Mouse (Mus musculus) liver, embryonic 14.5 days (tissue): Measurements from ENCODE around the gene Spg11. TPM values are rescaled to one million over a fixed set of nuclear protein-coding genes. Genes with fewer than 3 reads are reported as not detected.
A peak's percentile ranks its signal among the peaks of the same experiment; 100 is the strongest.

Experiments
- ATAC-seq: fragments of 200-750 bp; cut with Nextera tagmentation; 2 replicates; pipeline ENCODE4 v1.8.0; 2017; ENCODE audit warnings: moderate number of reproducible peaks, mild to moderate bottlenecking, moderate library complexity; ENCODE audit not compliant: insufficient read depth
- DNase-seq, 3 experiments: peaks; one replicate each; pipeline ENCODE4 v3.0.0-alpha.2; 2012 to 2013; ENCODE audit warnings: low read depth in 3 of 3, low spot score in 3 of 3
- H3K27ac ChIP-seq: fragments of 300-500 bp; sonication (generic); 2 replicates; pipeline ENCODE4 v1.5.1; 2014; ENCODE audit warnings: moderate library complexity, mild to moderate bottlenecking, control low read depth, inconsistent platforms
- H3K27me3 ChIP-seq: fragments of 300-500 bp; sonication (generic); 2 replicates; pipeline ENCODE4 v1.6.1; 2014; ENCODE audit warnings: mild to moderate bottlenecking, low read length, moderate library complexity; ENCODE audit not compliant: control insufficient read depth, insufficient read depth
- H3K36me3 ChIP-seq: fragments of 300-500 bp; sonication (generic); replicated peaks from 2 replicates; pipeline ENCODE4 v1.6.1; 2014; ENCODE audit warnings: low read depth; ENCODE audit not compliant: control insufficient read depth, insufficient read depth
- H3K4me1 ChIP-seq, 2 experiments: fragments of 200-500 bp in 1 of 2; fragments of 300-500 bp in 1 of 2; sonication (generic) in 1 of 2; replicated peaks; 2 replicates each; pipeline ENCODE4 v1.6.1; 2012 to 2014; ENCODE audit warnings: antibody characterized with exemption in 1 of 2, inconsistent platforms in 1 of 2, low read length in 1 of 2; ENCODE audit not compliant: control insufficient read depth in 2 of 2, insufficient read depth in 2 of 2
- H3K4me2 ChIP-seq: fragments of 300-500 bp; sonication (generic); 2 replicates; pipeline ENCODE4 v1.6.1; 2014; ENCODE audit warnings: low read depth, mild to moderate bottlenecking, control low read depth, moderate library complexity
- H3K4me3 ChIP-seq, 2 experiments: fragments of 200-500 bp in 1 of 2; fragments of 300-500 bp in 1 of 2; sonication (generic) in 1 of 2; 2 replicates each; pipeline ENCODE4 v1.5.1; 2012 to 2014; ENCODE audit warnings: low read depth in 2 of 2, low read length in 2 of 2, mild to moderate bottlenecking in 2 of 2, control low read depth in 1 of 2, inconsistent platforms in 1 of 2, moderate library complexity in 1 of 2; ENCODE audit not compliant: insufficient read depth in 1 of 2
- H3K9ac ChIP-seq: fragments of 300-500 bp; sonication (generic); replicated peaks from 2 replicates; pipeline ENCODE4 v1.6.1; 2014; ENCODE audit warnings: mild to moderate bottlenecking, control low read depth, moderate library complexity
- H3K9me3 ChIP-seq: fragments of 300-500 bp; sonication (generic); 2 replicates; pipeline ENCODE4 v1.6.1; 2016; ENCODE audit warnings: low read length, mixed read lengths; ENCODE audit not compliant: control insufficient read depth
- CTCF ChIP-seq: IDR thresholded peaks from 2 replicates; pipeline ENCODE4 v1.5.1; 2016; ENCODE audit warnings: antibody characterized with exemption, low read depth, control low read depth
- EP300 ChIP-seq: IDR thresholded peaks from 2 replicates; pipeline ENCODE4 v1.6.1; 2016; ENCODE audit warnings: antibody characterized with exemption, low read depth
- WGBS: fragments of 180-500 bp; shearing (Covaris S2); extraction: QIAGEN DNeasy Blood & Tissue Kit; methylation state at CpG from one replicate; pipeline ENCODE4 v1.1.7; 2014; ENCODE audit not compliant: insufficient replicate concordance; 5-methylcytosine and 5-hydroxymethylcytosine counted together
- polyA plus RNA-seq, 2 experiments: library from polyadenylated mRNA; depleted of rRNA in 1 of 2; stranded (reverse) in 1 of 2; unstranded in 1 of 2; fragments of >200 nt; fragmentation: Nextera tagmentation in 1 of 2; extraction: Ambion mirVana in 1 of 2; gene quantifications; 2 replicates each; pipeline versions ENCODE4 v1.2.1 to v1.2.3; 2012 to 2014

The Spg11 gene
- polyA plus RNA-seq, 2 experiments = 2.5 to 3.4 TPM

DNA sequence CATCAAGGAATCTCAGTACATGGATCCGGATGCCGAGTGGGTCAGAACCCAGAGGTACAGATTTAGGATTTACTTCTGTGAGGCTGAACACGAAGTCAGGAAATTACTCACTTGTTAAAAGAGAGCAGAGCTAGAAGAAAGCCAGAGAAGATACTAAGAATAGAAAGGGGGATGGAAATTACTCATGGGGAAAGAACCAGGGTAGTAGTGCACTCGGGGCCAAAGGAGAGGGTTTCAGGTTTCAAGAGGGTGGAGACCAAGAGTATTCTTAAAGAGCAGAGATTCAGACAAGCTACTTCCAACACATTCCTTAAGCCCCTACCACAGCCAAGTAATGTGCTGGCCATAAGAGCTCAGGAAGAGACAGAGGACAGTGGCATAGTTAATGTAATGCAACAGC lies 43.4 kb upstream of the Spg11 start:
- H3K9me3 ChIP-seq = no peaks in the 10 kb centered on the region
- ATAC-seq = no peak
- TF ChIP-seq EP300 (no peak), CTCF (no peak)
- no peaks in the 10 kb centered on the region for H3K36me3 ChIP-seq
- H3K27me3 ChIP-seq = no peaks in the 10 kb centered on the region
- no peak overlapping the region for H3K4me2 ChIP-seq
- no peak for DNase-seq
- H3K27ac ChIP-seq = no peak overlapping the region
- no peak overlapping the region for H3K9ac ChIP-seq
- WGBS = 35% methylated on average over 4 of the region's 4 CpGs
- 0 out of 4 replicates have a peak, but pooled peaks cover 0 to 7% of the 10 kb centered on the region in 2 experiments for H3K4me1 ChIP-seq
- H3K4me3 ChIP-seq = no peak overlapping the region

DNA sequence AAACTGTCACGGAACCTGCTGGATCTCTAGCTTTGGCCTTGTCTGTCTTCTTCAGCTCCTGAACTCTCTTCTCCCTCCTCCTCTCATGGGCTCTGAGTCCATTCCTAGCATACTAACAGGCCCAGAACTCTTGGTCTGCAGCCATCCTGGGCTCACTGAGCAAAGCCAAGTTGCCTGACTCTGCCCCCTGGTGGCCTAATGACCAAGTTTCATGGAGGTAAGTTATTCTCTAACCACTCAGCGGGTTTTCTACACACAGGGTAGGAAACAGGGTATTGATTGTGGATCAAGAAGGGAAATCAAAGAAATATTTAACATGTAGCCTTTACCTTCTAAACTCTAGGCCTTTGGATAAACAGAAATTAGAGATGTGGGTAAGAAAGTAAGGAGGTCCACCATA lies 42.5 kb upstream of the Spg11 start, which contains the start of gene Trim69:
TSS of gene Trim69 (plus strand) at position 21 of the 400 bp plus-strand sequence.
- Histone ChIP-seq H3K4me1 (peaks cover 0 to 12% of the 10 kb centered on the region in 2 experiments; a peak in 1 of 4 replicates), H3K4me2 (no peak within 1 kb of the TSS), H3K27ac (no peak within 1 kb of the TSS), H3K9ac (no peak within 1 kb of the TSS), H3K36me3 (no peaks in the 10 kb centered on the region), H3K27me3 (no peaks in the 10 kb centered on the region), H3K9me3 (no peaks in the 10 kb centered on the region), H3K4me3 (no peak within 1 kb of the TSS)
- no peak for ATAC-seq
- peak; percentile 50 to 63 (median 54) for DNase-seq
- 37% methylated on average over 2 of the region's 2 CpGs for WGBS
- TF ChIP-seq CTCF = peak; percentile 92
- no peak for TF ChIP-seq EP300

DNA sequence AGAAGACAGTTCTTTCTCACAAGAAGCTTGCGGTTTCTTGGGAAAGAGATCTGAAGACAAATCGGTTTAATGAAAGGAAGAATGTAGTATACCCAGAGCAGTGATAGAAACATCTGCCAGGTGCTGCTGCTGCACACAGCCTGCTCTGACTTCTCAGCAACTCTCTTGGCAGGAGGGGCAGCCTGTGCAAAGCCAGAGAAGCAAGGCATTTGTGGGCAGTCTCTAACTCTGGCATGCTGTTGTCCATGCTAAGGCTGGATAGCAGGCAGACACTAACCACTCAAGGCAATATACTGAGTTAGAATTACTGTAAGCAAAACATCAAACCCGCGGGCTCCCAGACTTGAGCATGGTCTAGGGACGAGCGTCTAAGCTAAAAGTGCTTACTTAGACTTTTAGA lies 41.5 kb upstream of the Spg11 start:
- WGBS = 74% methylated on average over 6 of the region's 6 CpGs
- ATAC-seq (no peak), DNase-seq (no peak)
- H3K27ac ChIP-seq = no peak overlapping the region
- no peak overlapping the region for H3K4me2 ChIP-seq
- H3K36me3 ChIP-seq = no peaks in the 10 kb centered on the region
- H3K9me3 ChIP-seq = no peaks in the 10 kb centered on the region
- no peak for TF ChIP-seq EP300
- no peak for TF ChIP-seq CTCF
- no peak overlapping the region for H3K9ac ChIP-seq
- no peak overlapping the region for H3K4me3 ChIP-seq
- no peaks in the 10 kb centered on the region for H3K27me3 ChIP-seq
- peaks cover 0 to 23% of the 10 kb centered on the region in 2 experiments; a peak in 2 of 4 replicates for H3K4me1 ChIP-seq

DNA sequence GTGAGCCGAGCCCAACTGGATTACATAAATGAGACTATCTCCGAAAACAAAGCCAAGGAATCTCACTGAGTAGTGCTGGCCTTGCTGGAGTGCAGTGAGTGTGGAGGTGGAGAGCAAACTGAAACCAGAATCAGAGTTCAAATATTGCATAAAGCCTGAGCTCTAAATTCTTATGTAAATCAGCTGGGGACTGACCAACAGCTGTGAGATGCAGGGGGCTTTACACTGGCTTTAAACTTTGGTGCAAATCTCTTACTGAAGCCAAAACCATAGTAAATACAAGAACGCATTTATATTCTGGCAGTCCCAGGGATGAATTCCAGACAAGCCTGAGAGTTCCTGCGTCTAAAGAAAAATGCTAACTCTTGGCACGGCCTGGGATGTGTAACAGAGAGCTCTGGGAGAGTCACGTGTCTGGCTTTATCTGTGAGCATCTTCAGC lies 40.2 kb upstream of the Spg11 start:
- Histone ChIP-seq H3K9ac (no peak overlapping the region), H3K4me3 (no peak overlapping the region), H3K9me3 (no peaks in the 10 kb centered on the region), H3K4me2 (no peak overlapping the region), H3K36me3 (no peaks in the 10 kb centered on the region; the same call in 1 of the 2 replicates), H3K27me3 (no peaks in the 10 kb centered on the region), H3K4me1 (peaks cover 0 to 21% of the 10 kb centered on the region in 2 experiments; a peak in 2 of 4 replicates), H3K27ac (no peak overlapping the region)
- TF ChIP-seq EP300 = no peak
- no peak for TF ChIP-seq CTCF
- 62% methylated on average over 6 of the region's 6 CpGs for WGBS
- DNase-seq = no peak
- ATAC-seq = no peak

DNA sequence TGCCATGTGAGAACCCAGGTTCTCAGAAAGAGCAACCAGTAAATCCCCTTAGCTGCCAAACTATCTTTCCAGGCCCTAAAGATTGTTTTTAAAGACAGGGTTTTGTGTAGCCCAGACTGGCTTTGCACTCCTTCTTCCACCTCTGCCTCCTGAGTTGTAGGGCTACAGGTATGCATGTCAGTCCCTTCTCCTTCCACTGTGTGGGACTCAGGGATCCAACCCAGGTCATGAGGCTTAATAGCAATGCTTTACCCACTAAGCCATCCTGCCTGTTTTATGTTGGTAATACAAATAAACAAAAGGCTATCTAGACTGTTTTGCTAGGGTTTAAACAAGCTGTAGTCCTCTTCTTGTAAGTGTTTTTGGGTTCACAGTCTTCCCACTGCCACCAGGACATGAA lies 39.4 kb upstream of the Spg11 start:
- Histone ChIP-seq H3K4me2 (no peak overlapping the region), H3K4me3 (no peak overlapping the region), H3K9me3 (no peaks in the 10 kb centered on the region), H3K36me3 (no peaks in the 10 kb centered on the region; the same call in 1 of the 2 replicates), H3K27me3 (no peaks in the 10 kb centered on the region), H3K9ac (no peak overlapping the region), H3K27ac (no peak overlapping the region), H3K4me1 (peaks cover 0 to 23% of the 10 kb centered on the region in 2 experiments; a peak in 2 of 4 replicates)
- no peak for ATAC-seq
- TF ChIP-seq EP300 (no peak), CTCF (no peak)
- no peak for DNase-seq
